Mouse (Mus musculus) neural tube, embryonic 11.5 days (tissue): ENCODE measurements around the gene Cdhr2. TPM values are rescaled to one million over a fixed set of nuclear protein-coding genes. Genes with fewer than 3 reads are reported as not detected.

Experiments used
- ATAC-seq: fragments of 200-750 bp; cut with Nextera tagmentation; 2 replicates; pipeline ENCODE4 v1.8.0; 2017; ENCODE audit warnings: moderate number of reproducible peaks, mild to moderate bottlenecking, moderate TSS enrichment, moderate library complexity; ENCODE audit not compliant: insufficient read depth, low FRiP score, low TSS enrichment
- DNase-seq: peaks from one replicate; pipeline ENCODE4 v3.0.0-alpha.2; 2015; ENCODE audit warnings: low spot score
- H3K27ac ChIP-seq: fragments of 300-500 bp; sonication (generic); 2 replicates; pipeline ENCODE4 v1.5.1; 2014; ENCODE audit warnings: low read depth, mild to moderate bottlenecking, low read length
- H3K27me3 ChIP-seq: fragments of 300-500 bp; sonication (generic); 2 replicates; pipeline ENCODE4 v1.6.1; 2014; ENCODE audit warnings: mild to moderate bottlenecking, low read length, mixed read lengths; ENCODE audit not compliant: control insufficient read depth, insufficient read depth
- H3K36me3 ChIP-seq: fragments of 300-500 bp; sonication (generic); 2 replicates; pipeline ENCODE4 v1.6.1; 2014; ENCODE audit warnings: mild to moderate bottlenecking, low read length, moderate library complexity, mixed read lengths; ENCODE audit not compliant: control insufficient read depth, insufficient read depth
- H3K4me1 ChIP-seq: fragments of 300-500 bp; sonication (generic); 2 replicates; pipeline ENCODE4 v1.6.1; 2014; ENCODE audit warnings: low read length, mixed read lengths; ENCODE audit not compliant: control insufficient read depth, insufficient read depth
- H3K4me2 ChIP-seq: fragments of 300-500 bp; sonication (generic); 2 replicates; pipeline ENCODE4 v1.6.1; 2014; ENCODE audit warnings: low read depth, mild to moderate bottlenecking, moderate library complexity
- H3K4me3 ChIP-seq: fragments of 300-500 bp; sonication (generic); 2 replicates; pipeline ENCODE4 v1.5.1; 2014; ENCODE audit warnings: low read depth, low read length
- H3K9ac ChIP-seq: fragments of 300-500 bp; sonication (generic); 2 replicates; pipeline ENCODE4 v1.6.1; 2014; ENCODE audit warnings: mild to moderate bottlenecking, low read length
- H3K9me3 ChIP-seq: fragments of 300-500 bp; sonication (generic); 2 replicates; pipeline ENCODE4 v1.6.1; 2016; ENCODE audit warnings: low read length; ENCODE audit not compliant: control insufficient read depth
- WGBS: fragments of 180-500 bp; shearing (Covaris S2); extraction: QIAGEN DNeasy Blood & Tissue Kit; methylation state at CpG from one replicate; pipeline ENCODE4 v1.1.7; 2014; 5-methylcytosine and 5-hydroxymethylcytosine counted together
- polyA plus RNA-seq: library from polyadenylated mRNA; unstranded; fragments of >200 nt; fragmentation: Nextera tagmentation; extraction: Ambion mirVana; gene quantifications from 2 replicates; pipeline ENCODE4 v1.2.1, GENCODE M21; 2014

Cdhr2 gene
- polyA plus RNA-seq, 1 experiment from 2014 or later: 0.15 TPM

DNA sequence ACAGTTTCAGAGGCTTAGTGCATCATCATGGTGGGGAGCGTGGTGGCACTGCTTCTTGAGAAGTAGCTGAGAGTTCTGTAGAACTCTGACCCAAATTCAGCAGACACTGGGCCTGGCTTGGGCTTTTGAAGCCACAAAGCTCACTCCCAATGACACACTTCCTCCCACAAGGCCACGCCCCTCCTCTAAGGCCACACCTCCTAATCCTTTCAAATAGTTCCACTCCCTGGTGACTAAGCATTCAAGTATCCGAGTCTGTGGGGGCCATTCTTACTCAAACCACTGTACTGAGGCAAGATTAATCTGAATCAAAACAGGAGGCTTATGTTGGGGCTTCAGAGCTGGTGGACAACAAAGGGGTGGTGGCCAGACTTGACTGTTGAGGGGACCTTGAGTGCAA lies 9.6 kb downstream of the Cdhr2 start:
- Histone ChIP-seq H3K27me3 (peaks cover under 1% of the 10 kb centered on the region; the same call in 1 of the 2 replicates), H3K4me3 (no peak overlapping the region), H3K4me1 (no peaks in the 10 kb centered on the region), H3K36me3 (no peaks in the 10 kb centered on the region), H3K4me2 (no peak overlapping the region), H3K9ac (no peak overlapping the region), H3K9me3 (no peaks in the 10 kb centered on the region), H3K27ac (no peak overlapping the region)
- no peak for ATAC-seq
- no peak for DNase-seq
- WGBS: 82% methylated on average over 3 of the region's 3 CpGs

DNA sequence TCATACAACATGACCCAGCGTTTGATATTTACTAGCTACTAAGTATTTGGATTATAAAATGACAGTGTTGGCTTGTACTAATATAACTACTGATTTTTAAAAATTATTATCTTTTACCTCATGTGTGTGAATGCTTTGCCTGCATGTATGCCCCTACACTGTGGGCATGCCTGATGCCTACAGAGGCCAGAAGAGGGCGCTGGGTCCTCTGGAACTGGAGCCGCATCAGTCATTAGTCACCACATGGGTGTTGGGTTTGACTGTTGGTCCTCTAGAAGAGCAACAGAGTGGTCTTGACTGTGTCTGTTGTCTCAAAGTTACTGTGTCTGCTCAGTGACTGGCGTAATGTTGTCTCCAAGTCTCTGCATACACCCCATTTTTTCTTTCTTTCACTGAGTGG lies 13.1 kb downstream of the Cdhr2 start:
- Histone ChIP-seq H3K4me1 (peaks cover 7% of the 10 kb centered on the region; the same call in 1 of the 2 replicates), H3K36me3 (no peaks in the 10 kb centered on the region), H3K4me3 (no peak overlapping the region), H3K9ac (no peak overlapping the region), H3K27ac (no peak overlapping the region), H3K9me3 (no peaks in the 10 kb centered on the region), H3K4me2 (no peak overlapping the region), H3K27me3 (peaks cover 4% of the 10 kb centered on the region; the same call in 1 of the 2 replicates)
- 44% methylated on average over 4 of the region's 4 CpGs for WGBS
- no peak for DNase-seq
- no peak for ATAC-seq

DNA sequence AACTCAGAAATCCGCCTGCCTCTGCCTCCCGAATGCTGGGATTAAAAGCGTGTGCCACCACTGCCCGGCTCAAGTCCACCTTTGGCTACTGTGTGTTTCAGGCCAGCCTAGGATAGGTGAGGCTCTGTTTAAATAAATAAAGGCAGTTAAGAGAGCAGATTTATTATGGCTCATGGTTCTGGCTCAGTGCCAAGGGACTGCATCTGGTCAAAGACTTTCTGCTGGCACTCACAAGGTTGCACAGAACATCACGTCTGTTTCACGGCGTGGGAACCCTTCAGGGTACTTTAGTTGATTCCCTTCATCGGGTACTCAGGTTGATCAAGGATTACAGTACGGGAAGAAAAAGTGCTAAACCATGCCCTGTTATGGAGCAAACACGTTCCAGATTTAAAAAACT lies 13.7 kb downstream of the Cdhr2 start:
- WGBS: 82% methylated on average over 10 of the region's 10 CpGs

DNA sequence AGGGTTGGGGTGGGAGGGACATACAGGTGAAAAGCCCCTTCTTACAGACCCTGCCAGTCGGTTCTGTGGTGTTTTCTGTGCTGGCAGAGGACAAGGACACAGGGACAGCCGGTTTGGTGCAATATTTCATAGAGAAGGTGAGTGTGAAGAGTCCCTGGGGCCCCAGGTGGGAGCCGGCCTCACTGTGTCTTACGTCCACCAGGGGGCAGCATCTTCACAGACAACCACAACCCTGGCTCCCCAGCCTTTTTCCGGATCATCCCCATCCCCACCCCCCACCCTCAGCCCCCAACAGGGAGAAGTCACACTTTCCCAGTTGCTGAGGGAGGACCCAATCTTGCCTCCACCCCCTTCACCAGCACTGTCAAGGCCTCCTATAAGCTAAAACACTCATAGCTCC lies 15.7 kb downstream of the Cdhr2 start:
- H3K4me2 ChIP-seq: no peak overlapping the region
- ATAC-seq (no peak), DNase-seq (peak; percentile 61)
- peaks cover 4% of the 10 kb centered on the region; the same call in 1 of the 2 replicates for H3K27me3 ChIP-seq
- no peak overlapping the region for H3K9ac ChIP-seq
- peaks cover 7% of the 10 kb centered on the region; the same call in 1 of the 2 replicates for H3K4me1 ChIP-seq
- WGBS: 5% methylated on average over 5 of the region's 5 CpGs
- H3K4me3 ChIP-seq: no peak overlapping the region
- H3K36me3 ChIP-seq: no peaks in the 10 kb centered on the region
- no peaks in the 10 kb centered on the region for H3K9me3 ChIP-seq
- no peak overlapping the region for H3K27ac ChIP-seq

More for the DNA sequence above, 13.7 kb downstream of the Cdhr2 start:
- no peak overlapping the region for H3K27ac ChIP-seq
- peaks cover 7% of the 10 kb centered on the region; the same call in 1 of the 2 replicates for H3K4me1 ChIP-seq
- no peaks in the 10 kb centered on the region for H3K36me3 ChIP-seq
- no peak for DNase-seq
- H3K9me3 ChIP-seq: no peaks in the 10 kb centered on the region
- ATAC-seq: no peak
- no peak overlapping the region for H3K4me2 ChIP-seq
- H3K4me3 ChIP-seq: no peak overlapping the region
- H3K9ac ChIP-seq: no peak overlapping the region
- H3K27me3 ChIP-seq: peaks cover 4% of the 10 kb centered on the region; the same call in 1 of the 2 replicates

DNA sequence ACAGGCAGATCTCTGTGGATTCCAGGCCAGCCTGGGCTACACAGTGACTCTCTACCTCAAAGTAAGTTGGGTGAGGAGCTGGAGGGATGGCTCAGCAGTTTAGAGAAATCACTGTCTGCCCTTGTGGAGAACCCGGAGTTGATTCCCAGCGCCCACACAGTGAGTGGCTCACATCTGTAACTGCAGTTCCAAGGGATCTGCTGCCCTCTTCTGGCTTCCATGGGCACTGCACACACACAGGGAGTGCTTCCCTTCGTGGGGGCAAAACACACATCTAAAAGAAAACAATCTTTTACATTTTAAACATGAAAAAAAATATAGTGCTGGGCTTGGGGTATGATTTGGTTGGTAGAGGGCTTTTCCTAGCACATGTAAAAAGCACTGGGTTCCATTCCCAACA lies 21.9 kb downstream of the Cdhr2 start:
- Histone ChIP-seq H3K27me3 (no peaks in the 10 kb centered on the region), H3K9me3 (no peaks in the 10 kb centered on the region), H3K4me1 (peaks cover 1% of the 10 kb centered on the region; the same call in 1 of the 2 replicates), H3K36me3 (no peaks in the 10 kb centered on the region), H3K27ac (no peak overlapping the region), H3K9ac (no peak overlapping the region), H3K4me2 (no peak overlapping the region), H3K4me3 (no peak overlapping the region)
- ATAC-seq (no peak), DNase-seq (no peak)
- WGBS: 90% methylated on average over 3 of the region's 3 CpGs

DNA sequence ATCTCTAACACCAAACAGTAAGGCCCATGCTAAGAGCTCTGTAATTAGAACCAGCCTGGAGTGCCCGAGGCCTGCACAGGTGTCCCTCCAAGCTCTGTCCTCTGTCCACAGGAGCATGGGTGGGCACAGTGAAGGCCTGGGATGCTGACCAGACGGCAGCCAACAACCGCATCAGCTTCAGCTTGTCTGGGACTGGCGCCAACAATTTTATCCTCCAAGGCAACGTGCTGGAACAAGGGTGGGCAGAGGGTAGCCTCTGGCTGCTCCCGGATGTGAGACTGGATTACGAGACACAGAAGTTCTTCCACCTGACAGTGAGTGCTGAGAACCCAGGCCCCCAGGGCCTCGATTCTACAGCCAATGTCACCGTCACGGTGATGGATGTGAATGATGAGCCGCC lies 24.9 kb downstream of the Cdhr2 start:
- ATAC-seq: no peak
- no peak for DNase-seq
- H3K27me3 ChIP-seq: no peaks in the 10 kb centered on the region
- no peaks in the 10 kb centered on the region for H3K36me3 ChIP-seq
- H3K9me3 ChIP-seq: no peaks in the 10 kb centered on the region
- H3K9ac ChIP-seq: no peak overlapping the region
- no peak overlapping the region for H3K4me2 ChIP-seq
- WGBS: 80% methylated on average over 11 of the region's 11 CpGs
- H3K27ac ChIP-seq: no peak overlapping the region
- no peak overlapping the region for H3K4me3 ChIP-seq
- H3K4me1 ChIP-seq: no peaks in the 10 kb centered on the region

DNA sequence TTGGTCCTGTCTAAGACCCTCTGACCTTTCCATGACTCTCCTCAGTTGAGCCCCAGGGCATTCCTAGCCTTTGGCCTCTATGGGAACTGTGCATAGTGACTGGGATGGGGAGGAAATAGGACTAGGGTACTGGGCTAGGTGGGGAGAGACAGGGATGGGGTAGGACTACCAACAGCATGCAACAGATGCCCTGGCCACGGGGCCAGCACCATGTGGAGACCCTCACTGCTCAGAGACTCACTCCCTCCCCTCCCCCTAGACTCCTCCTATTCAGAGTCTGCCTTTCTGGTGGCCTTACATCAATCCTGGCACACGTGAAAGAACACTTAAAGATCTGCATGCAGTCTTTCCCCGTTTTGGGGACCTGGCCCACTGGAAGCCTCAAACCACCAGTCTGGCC lies 35.7 kb downstream of the Cdhr2 start:
- Histone ChIP-seq H3K27ac (no peak overlapping the region), H3K4me1 (0 out of 2 replicates have a peak, but pooled peaks cover 2% of the 10 kb centered on the region), H3K9ac (no peak overlapping the region), H3K36me3 (no peaks in the 10 kb centered on the region), H3K9me3 (no peaks in the 10 kb centered on the region), H3K4me3 (no peak overlapping the region), H3K27me3 (peaks cover 38% of the 10 kb centered on the region), H3K4me2 (no peak overlapping the region)
- ATAC-seq (no peak), DNase-seq (no peak)
- 11% methylated on average over 3 of the region's 3 CpGs for WGBS

DNA sequence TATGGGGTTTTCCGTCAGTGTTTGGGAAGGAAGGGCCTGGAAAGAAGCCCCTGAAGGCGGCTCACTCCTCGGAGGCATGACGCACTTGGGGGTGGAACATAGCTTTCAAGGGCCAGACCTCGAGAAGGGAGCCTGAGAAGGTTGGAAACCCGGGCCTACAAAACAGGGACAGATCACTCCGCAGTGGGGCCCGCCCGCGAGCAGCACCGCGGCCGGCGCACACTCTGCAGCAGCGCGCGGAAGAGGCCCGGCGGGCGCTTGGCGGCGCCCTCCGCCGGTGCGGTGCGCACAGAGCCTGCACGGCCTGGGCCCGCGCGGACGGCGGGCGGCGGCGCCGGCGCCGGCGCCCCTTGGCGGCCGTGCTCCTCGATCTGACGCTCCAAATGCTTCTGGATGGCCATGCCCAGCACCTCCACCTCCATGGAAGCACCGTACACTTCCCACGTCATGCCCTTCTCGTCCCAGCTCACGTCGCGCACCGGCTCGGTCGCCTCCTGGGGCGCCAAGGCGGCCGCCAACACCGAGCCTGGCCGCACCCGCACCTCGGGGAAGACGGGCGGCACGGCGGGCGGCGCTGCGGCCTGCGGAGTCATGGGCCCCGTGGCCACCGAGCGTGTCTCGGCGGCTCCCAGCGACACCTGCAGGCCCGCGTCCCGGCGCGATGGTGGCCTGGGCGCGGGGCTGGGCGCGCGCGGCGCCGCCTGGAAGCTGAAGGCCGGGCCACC lies 36.4 kb downstream of the Cdhr2 start:
- Histone ChIP-seq H3K4me3 (peak overlapping the region; percentile 25), H3K9ac (no peak overlapping the region; the same call in 1 of the 2 replicates), H3K27ac (no peak overlapping the region), H3K36me3 (no peaks in the 10 kb centered on the region), H3K27me3 (peaks cover 38% of the 10 kb centered on the region), H3K9me3 (no peaks in the 10 kb centered on the region), H3K4me1 (0 out of 2 replicates have a peak, but pooled peaks cover 2% of the 10 kb centered on the region), H3K4me2 (peak overlapping the region; percentile 44)
- ATAC-seq: no peak
- 2% methylated on average over 79 of the region's 87 CpGs for WGBS
- peak; percentile 69 for DNase-seq

DNA sequence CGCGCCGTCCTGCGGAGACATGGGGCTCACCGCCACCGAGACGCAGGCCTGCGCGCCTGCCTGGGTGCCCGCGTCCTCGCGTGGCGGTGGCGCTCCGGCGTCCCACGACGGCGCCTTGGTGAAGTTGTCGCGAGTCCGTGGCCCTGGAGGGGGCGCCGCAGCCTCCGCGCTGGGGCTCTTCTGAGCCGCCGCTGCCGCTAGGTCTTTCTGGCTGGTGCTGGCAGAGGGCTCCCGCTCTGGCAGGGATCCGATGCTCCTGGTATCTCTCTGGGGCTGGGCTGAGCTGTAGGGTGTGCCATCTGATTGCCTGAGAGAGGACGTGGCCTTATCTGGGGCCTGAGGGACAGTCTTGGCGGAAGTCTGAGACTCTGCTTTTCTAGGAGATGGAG lies 36.9 kb downstream of the Cdhr2 start:
- Histone ChIP-seq H3K4me3 (peak overlapping the region; percentile 25), H3K27me3 (peaks cover 38% of the 10 kb centered on the region), H3K4me1 (0 out of 2 replicates have a peak, but pooled peaks cover 2% of the 10 kb centered on the region), H3K36me3 (no peaks in the 10 kb centered on the region), H3K4me2 (peak overlapping the region; percentile 44), H3K27ac (no peak overlapping the region), H3K9me3 (no peaks in the 10 kb centered on the region), H3K9ac (no peak overlapping the region; the same call in 1 of the 2 replicates)
- 4% methylated on average over 33 of the region's 34 CpGs for WGBS
- no peak for DNase-seq
- ATAC-seq: no peak
